Mouse (Mus musculus): ENCODE results near the gene Myh2. TPM values are rescaled to one million over a fixed set of nuclear protein-coding genes. Genes with fewer than 3 reads are reported as not detected.

Gene Myh2
- total and polyA plus RNA-seq, 3 experiments = not detected

- no peak overlapping the region for H3K27ac ChIP-seq
- DNase-seq = no peak
- H3K9ac ChIP-seq (ENCODE audit: low read depth, low read length) = no peak overlapping the region
- H3K4me1 ChIP-seq (ENCODE audit: control insufficient read depth, insufficient read depth, low read length) = no peaks in the 10 kb centered on the region
- no peak for TF ChIP-seq CTCF (IDR thresholded peaks at IDR 0.05)
- no peak for TF ChIP-seq EP300 (IDR thresholded peaks at IDR 0.05; ENCODE audit: insufficient read depth, low read depth, low read length)
- TF ChIP-seq POLR2A (IDR thresholded peaks at IDR 0.05; ENCODE audit: insufficient read depth, low read depth, low read length) = no peak
- 71% methylated on average over 8 of the region's 8 CpGs for WGBS
- H3K27me3 ChIP-seq (ENCODE audit: control insufficient read depth, insufficient read depth, low read length) = no peaks in the 10 kb centered on the region
- intact Hi-C loops (cut with DNase I) = no loop called here
- no peaks in the 10 kb centered on the region for H3K79me2 ChIP-seq (replicated peaks; ENCODE audit: control insufficient read depth, insufficient read depth, low read length)
- H3K36me3 ChIP-seq (ENCODE audit: control insufficient read depth, insufficient read depth, low read length) = no peaks in the 10 kb centered on the region
- no peak overlapping the region for H3K4me3 ChIP-seq
Observed at GRCm38 (mm10) chr11:67139556-67139955, 31.3 kb upstream of the Myh2 start.

- no peak for TF ChIP-seq CTCF (IDR thresholded peaks at IDR 0.05)
- TF ChIP-seq POLR2A (IDR thresholded peaks at IDR 0.05; ENCODE audit: insufficient read depth, low read depth, low read length) = no peak
- TF ChIP-seq EP300 (IDR thresholded peaks at IDR 0.05; ENCODE audit: insufficient read depth, low read depth, low read length) = no peak
- Histone ChIP-seq H3K9ac (ENCODE audit: low read depth, low read length) (no peak overlapping the region), H3K4me3 (no peak overlapping the region), H3K27ac (no peak overlapping the region), H3K27me3 (ENCODE audit: control insufficient read depth, insufficient read depth, low read length) (no peaks in the 10 kb centered on the region), H3K4me1 (ENCODE audit: control insufficient read depth, insufficient read depth, low read length) (no peaks in the 10 kb centered on the region), H3K36me3 (ENCODE audit: control insufficient read depth, insufficient read depth, low read length) (no peaks in the 10 kb centered on the region), H3K79me2 (replicated peaks; ENCODE audit: control insufficient read depth, insufficient read depth, low read length) (no peaks in the 10 kb centered on the region)
- WGBS = 72% methylated on average over 5 of the region's 5 CpGs
- no peak for DNase-seq
- intact Hi-C loops (cut with DNase I) = no loop called here
Observed at GRCm38 (mm10) chr11:67140175-67140574, 30.7 kb upstream of the Myh2 start.

GRCm38 (mm10) chr11:67141031-67141430 is 29.8 kb upstream of the Myh2 start:
- Histone ChIP-seq H3K27me3 (ENCODE audit: control insufficient read depth, insufficient read depth, low read length) (no peaks in the 10 kb centered on the region), H3K9ac (ENCODE audit: low read depth, low read length) (no peak overlapping the region), H3K27ac (no peak overlapping the region), H3K79me2 (replicated peaks; ENCODE audit: control insufficient read depth, insufficient read depth, low read length) (no peaks in the 10 kb centered on the region), H3K4me3 (no peak overlapping the region), H3K36me3 (ENCODE audit: control insufficient read depth, insufficient read depth, low read length) (no peaks in the 10 kb centered on the region), H3K4me1 (ENCODE audit: control insufficient read depth, insufficient read depth, low read length) (no peaks in the 10 kb centered on the region)
- no peak for DNase-seq
- no peak for TF ChIP-seq EP300 (IDR thresholded peaks at IDR 0.05; ENCODE audit: insufficient read depth, low read depth, low read length)
- TF ChIP-seq CTCF (IDR thresholded peaks at IDR 0.05) = no peak
- TF ChIP-seq POLR2A (IDR thresholded peaks at IDR 0.05; ENCODE audit: insufficient read depth, low read depth, low read length) = no peak
- intact Hi-C loops (cut with DNase I) = no loop called here
- WGBS = 63% methylated on average over 6 of the region's 6 CpGs

- no peak for DNase-seq
Observed at GRCm38 (mm10) chr11:67142047-67142446, 28.8 kb upstream of the Myh2 start.

GRCm38 (mm10) chr11:67143065-67143464 is 27.8 kb upstream of the Myh2 start:
- Histone ChIP-seq H3K4me3 (no peak overlapping the region), H3K27me3 (ENCODE audit: control insufficient read depth, insufficient read depth, low read length) (no peaks in the 10 kb centered on the region), H3K79me2 (replicated peaks; ENCODE audit: control insufficient read depth, insufficient read depth, low read length) (no peaks in the 10 kb centered on the region), H3K36me3 (ENCODE audit: control insufficient read depth, insufficient read depth, low read length) (no peaks in the 10 kb centered on the region), H3K9ac (ENCODE audit: low read depth, low read length) (no peak overlapping the region), H3K4me1 (ENCODE audit: control insufficient read depth, insufficient read depth, low read length) (no peaks in the 10 kb centered on the region), H3K27ac (no peak overlapping the region)
- TF ChIP-seq POLR2A (IDR thresholded peaks at IDR 0.05; ENCODE audit: insufficient read depth, low read depth, low read length) = no peak
- TF ChIP-seq EP300 (IDR thresholded peaks at IDR 0.05; ENCODE audit: insufficient read depth, low read depth, low read length) = no peak
- no peak for TF ChIP-seq CTCF (IDR thresholded peaks at IDR 0.05)
- 67% methylated on average over 5 of the region's 5 CpGs for WGBS
- no peak for DNase-seq
- intact Hi-C loops (cut with DNase I) = no loop called here

More at GRCm38 (mm10) chr11:67142047-67142446, 28.8 kb upstream of the Myh2 start:
- Histone ChIP-seq H3K9ac (ENCODE audit: low read depth, low read length) (no peak overlapping the region), H3K27ac (no peak overlapping the region), H3K36me3 (ENCODE audit: control insufficient read depth, insufficient read depth, low read length) (no peaks in the 10 kb centered on the region), H3K4me1 (ENCODE audit: control insufficient read depth, insufficient read depth, low read length) (no peaks in the 10 kb centered on the region), H3K27me3 (ENCODE audit: control insufficient read depth, insufficient read depth, low read length) (no peaks in the 10 kb centered on the region), H3K79me2 (replicated peaks; ENCODE audit: control insufficient read depth, insufficient read depth, low read length) (no peaks in the 10 kb centered on the region), H3K4me3 (no peak overlapping the region)
- TF ChIP-seq POLR2A (IDR thresholded peaks at IDR 0.05; ENCODE audit: insufficient read depth, low read depth, low read length) = no peak
- no peak for TF ChIP-seq EP300 (IDR thresholded peaks at IDR 0.05; ENCODE audit: insufficient read depth, low read depth, low read length)
- no peak for TF ChIP-seq CTCF (IDR thresholded peaks at IDR 0.05)
- WGBS = 67% methylated on average over 4 of the region's 4 CpGs
- intact Hi-C loops (cut with DNase I) = no loop called here

- WGBS = 88% methylated on average over 4 of the region's 4 CpGs
- intact Hi-C loops (cut with DNase I) = no loop called here
- H3K27ac ChIP-seq = no peak overlapping the region
Observed at GRCm38 (mm10) chr11:67143863-67144498, 26.8 kb upstream of the Myh2 start.

More at GRCm38 (mm10) chr11:67143863-67144498, 26.8 kb upstream of the Myh2 start:
- H3K4me3 ChIP-seq = no peak overlapping the region
- no peak for TF ChIP-seq EP300 (IDR thresholded peaks at IDR 0.05; ENCODE audit: insufficient read depth, low read depth, low read length)
- no peak for TF ChIP-seq CTCF (IDR thresholded peaks at IDR 0.05)
- TF ChIP-seq POLR2A (IDR thresholded peaks at IDR 0.05; ENCODE audit: insufficient read depth, low read depth, low read length) = no peak
- H3K4me1 ChIP-seq (ENCODE audit: control insufficient read depth, insufficient read depth, low read length) = no peaks in the 10 kb centered on the region
- no peak for DNase-seq
- H3K27me3 ChIP-seq (ENCODE audit: control insufficient read depth, insufficient read depth, low read length) = no peaks in the 10 kb centered on the region
- no peaks in the 10 kb centered on the region for H3K79me2 ChIP-seq (replicated peaks; ENCODE audit: control insufficient read depth, insufficient read depth, low read length)
- no peak overlapping the region for H3K9ac ChIP-seq (ENCODE audit: low read depth, low read length)
- no peaks in the 10 kb centered on the region for H3K36me3 ChIP-seq (ENCODE audit: control insufficient read depth, insufficient read depth, low read length)

Measured in heart, adult 2 months (tissue).